Mouse (Mus musculus) natural killer cell, adult 2 months (primary cell): ENCODE data around the gene Pkn3.

Source experiments
- DNase-seq, 2 experiments: peaks; one replicate each; pipeline ENCODE4 v3.0.0; 2022; ENCODE audit warnings: low spot score in 2 of 2

Gene Pkn3

DNA sequence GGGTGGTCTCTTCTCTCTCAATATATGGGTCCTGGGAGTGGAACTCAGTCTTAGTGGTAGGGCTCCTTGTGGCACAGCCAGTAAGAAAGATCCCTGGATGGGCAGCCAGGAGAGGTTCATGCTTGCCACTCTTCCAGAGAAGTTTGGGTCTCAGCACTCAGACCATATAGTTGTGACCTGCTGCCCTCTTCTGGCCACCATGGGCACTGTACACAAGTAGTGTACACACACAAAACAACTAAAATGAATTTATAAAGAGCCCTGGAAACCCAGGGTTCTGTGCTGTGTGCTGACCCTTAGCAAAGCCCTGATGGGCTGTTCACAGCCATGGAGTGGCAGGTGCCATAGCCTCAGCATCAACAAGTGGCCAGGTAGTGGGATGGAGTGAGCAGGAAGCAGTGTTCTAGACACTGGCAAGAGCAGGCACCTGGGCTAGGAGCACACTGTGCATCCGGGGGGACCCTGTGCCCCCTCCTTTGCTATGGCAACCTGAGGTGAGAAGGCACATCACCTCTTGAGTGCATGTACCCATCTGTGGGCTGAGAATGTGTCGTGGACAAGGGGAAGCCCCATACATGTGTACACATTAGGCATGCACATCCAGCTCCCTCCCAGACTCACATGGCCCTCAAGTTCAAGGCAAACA, 18.5 kb downstream of the Pkn3 start:
- peak; percentile 30 to 60 for DNase-seq

DNA sequence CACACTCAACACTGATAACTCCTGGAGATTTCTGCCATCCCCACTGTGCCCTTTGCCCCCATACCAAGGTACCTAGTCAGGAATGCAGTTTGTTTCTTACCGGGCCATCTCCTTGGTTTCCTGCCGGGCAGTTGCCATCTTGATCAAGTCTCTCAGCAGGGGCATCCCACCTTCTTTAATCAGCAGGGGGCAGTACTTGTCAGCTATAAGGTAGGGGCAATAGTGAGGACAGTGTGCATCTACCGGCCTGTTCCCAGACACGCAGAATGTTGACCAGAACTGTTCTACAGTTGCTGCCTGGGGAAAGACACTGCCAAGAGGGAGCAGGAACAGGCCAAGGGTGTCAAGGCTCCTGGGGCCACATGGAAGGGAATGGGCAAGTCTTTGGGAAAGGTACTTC, 22.7 kb downstream of the Pkn3 start:
- DNase-seq, result no peak

DNA sequence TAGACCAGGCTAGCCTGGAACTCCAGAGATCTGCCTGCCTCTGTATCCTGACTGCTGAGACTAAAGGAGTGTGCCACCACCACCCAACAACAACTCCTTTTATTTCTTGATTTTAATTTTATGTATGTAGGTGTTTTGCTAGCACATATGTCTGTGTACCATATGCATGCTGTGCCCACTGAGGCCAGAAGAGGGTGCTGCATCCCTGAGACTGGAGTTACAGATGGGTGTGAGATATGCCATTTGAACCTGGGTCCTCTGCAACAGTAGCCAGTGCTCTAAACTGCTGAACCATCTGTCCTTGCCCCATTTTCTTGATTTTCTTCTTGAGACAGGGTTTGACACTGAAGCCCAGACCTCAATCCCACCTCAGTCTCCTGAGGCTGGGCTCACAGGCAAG, 28.9 kb downstream of the Pkn3 start:
- peak; percentile 47 to 61 for DNase-seq

DNA sequence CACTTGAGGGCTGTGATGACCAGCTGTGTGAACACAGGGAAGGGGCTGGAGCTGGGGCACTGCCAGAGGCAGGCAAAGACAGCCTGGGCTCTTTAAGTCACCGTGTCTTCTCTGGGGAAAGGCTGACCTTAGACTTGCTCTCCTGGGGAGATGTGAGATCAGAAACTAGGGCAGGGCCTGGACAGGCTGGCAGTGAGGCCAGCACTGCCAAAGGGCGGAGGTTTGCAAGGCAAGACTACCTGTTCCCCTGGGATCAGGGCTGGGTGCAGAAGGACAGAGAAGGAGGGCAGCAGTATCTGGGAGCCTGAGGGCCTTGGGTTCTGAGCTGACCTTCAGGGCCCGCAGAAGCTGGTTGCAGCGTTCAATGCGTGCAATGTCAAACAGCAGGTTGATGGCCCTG, 30.2 kb downstream of the Pkn3 start:
- no peak for DNase-seq

DNA sequence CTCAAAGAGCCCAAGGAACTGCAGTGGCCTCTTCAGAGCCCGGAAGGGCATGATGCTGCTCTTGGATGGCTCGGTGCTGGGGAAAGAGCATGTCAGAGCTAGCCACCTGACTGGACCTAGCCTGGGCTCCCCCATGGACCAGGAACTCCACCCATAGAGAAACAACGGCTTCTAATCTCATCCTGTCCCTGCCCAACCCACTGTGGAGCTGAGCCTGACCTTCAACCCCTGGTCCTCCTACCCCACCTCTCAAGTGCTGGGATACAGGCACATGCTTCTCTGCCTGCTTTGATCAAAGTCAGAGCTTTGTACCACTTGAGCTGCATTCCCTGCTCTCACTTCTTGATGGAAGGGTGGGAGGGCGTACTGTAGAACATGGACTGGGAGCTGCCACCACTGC, 30.8 kb downstream of the Pkn3 start:
- no peak for DNase-seq

DNA sequence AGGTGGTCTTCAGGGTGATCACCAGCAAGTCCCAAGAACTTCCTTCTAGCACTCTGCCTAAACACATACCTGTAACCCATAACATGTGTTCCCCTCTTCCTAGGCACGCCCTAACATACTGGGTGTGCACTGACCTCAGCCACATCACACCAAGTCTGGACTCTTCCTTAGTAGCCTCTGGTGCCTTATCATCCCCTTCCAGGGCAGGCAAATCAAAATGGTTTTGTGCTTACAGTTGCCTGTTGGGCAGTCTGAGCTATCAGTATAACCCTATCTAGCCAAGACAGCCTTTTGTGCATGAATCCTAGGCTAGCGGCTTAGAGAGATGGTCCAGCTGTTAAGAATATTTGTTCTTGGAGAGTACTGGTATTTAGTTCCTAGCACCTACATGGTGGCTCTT, 34.0 kb downstream of the Pkn3 start:
- DNase-seq, result no peak

DNA sequence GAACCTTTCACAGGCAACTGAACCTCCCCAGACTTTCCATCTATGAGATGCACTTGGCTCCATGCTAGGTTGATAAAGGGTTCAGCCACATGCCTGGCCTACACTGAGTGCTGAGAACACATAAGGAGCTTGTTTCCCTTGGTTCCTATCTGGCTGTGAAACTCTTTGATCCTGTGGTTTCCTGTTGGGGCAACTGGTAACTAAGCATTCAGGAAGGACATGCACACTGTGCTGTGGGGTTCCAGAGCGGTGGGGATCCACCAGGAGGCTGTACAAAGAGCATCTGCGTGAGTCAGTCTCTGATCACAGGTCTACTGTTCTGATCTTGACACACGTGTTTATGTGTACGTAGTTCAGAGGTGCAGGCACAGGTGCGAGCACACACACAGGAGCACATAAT, 35.1 kb downstream of the Pkn3 start:
- no peak for DNase-seq

DNA sequence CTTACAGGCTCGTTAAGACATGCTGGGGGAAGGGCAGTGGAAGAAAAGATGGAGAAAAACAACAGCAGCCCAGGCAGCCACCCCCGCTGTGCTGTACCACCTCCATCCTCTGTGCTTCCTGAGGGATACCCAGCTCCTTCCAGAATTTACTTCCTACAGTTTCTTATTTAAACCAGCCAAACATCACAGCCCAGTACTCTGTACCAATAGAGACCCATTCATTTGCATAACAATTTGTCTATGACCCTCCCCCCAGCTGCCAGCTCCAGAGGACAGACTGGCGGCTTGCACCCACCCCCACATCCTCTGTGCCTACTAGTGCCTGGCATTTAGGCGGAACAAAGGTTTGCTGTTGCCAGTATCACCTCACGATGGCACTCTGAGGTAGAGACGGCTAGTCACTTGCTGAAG, 42.2 kb downstream of the Pkn3 start:
- peak in 1 of 2 experiments; percentile 65 for DNase-seq

DNA sequence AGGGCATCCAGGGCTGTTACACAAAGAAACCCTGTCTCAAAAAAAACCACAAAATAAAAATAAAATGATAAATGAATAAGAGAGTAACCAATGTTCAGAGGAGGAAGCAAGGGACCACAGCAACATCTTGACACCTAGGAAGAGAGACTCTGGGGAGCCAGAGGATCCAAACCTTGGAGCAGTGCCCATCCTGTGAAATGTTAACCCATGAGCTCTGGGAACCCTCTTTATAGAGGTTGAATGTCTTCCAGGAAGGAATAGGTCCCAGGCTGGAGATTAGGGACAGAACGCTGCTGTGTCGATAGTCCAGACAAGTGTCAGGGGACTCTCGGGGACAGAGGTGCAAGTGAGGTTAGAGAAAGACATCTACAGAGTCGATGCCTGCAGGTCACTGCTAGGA, 42.8 kb downstream of the Pkn3 start:
- no peak for DNase-seq

DNA sequence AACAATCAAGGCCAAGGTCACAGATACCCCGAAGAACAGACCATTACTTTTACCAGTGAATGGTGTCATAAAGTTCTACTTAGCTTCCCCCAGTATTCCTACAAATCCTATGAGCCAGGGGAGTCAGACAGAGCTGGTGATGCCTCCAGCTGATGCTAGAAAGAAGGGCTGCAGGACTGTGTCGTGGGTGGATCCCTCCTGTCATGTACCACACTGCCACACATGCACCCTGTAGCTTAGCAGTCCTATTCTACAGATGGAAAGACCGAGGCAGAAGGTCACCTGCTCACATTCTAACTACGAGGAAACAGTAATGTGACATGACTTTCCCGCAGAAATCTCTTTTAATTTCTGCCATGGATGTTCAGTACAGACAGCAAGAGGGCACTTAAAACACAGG, 45.3 kb downstream of the Pkn3 start:
- DNase-seq, result no peak

DNA sequence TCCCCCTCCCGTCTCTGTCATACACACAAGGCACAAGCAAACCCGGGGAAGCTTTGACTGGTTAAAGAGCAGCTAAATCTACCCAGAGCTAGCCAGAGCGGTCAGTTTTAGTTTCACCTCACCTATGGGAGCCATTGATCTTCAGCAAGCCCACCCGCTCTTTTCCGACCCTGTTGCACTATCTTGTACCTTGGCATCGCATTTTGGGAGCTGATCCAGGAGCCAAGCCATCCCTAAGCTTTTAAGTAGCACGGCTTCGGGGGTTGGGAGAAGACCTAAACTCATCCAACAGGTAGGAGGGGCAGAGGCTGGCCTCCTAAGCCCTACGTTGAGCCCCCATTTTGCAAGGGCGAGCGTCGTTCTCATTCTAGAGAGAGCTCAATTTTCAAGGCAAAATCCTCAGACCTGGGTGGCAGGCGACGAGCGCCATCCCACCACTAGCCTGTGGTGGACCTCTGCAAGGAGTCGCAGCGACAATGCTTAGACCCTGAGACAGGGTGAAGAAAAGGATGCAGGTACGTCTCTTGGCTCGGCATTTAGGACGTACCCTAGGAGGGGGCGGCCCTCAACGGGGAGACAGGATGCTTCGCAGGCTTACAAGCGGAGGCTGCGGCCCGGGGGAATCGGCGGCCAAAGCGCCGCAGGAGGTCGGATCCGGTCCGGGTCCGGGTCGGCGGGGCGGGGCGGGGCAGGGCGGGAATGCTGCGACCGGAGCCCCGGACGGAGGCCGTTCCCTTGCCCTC, 46.4 kb downstream of the Pkn3 start:
- no peak for DNase-seq

DNA sequence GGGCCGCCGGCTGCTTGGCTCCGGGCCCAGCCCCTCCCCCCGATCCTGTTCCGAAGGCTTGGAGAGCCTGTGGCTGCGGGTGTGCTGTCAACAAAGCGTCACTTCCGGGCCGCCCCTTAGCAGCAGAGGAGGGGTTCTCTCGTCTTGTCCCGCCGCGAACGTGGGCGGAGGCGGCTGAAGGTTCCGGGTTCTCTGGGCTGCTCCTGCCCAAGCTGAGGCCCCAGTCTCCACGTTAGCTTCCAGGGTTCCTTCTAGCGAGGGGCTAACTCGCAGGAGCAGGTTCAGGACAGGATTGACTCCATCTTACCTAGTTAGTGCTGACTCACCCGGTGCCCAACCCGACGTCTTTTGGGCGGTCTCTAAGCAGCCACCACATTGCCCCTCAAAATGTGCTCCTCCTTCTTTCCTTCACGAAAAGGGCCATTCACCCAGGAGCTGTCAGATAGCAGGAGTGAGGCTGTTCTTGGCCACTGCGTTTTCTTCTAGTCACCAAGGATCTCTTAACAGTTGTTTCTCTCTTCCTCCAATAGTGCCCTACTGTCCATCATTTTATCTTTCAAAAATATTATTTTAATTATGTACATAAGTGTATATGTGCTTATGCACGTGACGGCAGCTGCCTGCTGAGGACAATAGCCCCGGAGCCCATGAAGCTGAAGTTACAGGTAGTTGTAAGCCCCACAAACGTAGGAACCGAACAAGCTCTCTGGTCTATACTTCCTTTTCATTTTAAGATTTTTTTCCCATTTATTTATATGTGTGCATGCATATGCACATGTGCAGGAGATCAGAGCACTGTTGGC, 47.2 kb downstream of the Pkn3 start, which contains the start of gene Zer1:
Zer1 (minus strand) TSS at position 114 of the 803 bp plus-strand sequence.
- DNase-seq, result peak; percentile 89 to 91

DNA sequence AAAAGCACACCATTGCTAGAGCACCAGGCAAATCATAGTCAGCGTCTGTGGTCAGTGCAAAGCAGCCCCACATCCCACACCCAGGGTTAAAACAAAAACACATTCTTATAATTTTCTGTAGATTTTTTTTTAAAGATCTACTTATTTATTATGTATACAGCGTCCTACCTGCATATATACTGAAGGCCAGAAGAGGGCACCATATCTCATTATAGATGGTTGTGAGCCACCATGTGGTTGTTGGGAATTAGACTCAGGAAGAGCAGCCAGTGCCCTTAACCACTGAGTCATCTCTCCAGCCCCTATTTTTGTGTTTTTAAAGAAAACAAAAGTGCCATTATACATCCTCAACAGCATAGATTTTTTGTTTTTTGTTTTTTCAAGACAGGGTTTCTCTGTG, 51.3 kb downstream of the Pkn3 start:
- DNase-seq, result peak; percentile 27 to 37

DNA sequence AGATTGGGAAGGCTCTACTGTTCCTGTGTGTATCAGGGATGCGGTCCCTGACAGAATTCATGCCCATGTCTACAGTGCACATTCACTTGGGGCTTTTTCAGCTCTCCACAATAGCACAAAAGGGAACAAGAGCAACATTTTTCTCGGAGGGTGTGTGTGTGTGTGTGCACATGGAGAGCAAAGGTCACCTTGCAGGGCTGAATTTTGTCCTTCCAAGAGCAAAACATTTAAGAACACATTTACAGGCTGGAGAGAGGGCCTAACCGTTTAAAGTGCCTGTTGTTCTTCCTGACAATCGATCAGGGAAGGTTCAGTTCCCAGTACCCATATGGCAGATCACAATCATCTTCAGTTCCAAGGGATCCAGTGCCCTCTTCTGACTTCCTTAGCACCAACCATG, 52.7 kb downstream of the Pkn3 start:
- no peak for DNase-seq

DNA sequence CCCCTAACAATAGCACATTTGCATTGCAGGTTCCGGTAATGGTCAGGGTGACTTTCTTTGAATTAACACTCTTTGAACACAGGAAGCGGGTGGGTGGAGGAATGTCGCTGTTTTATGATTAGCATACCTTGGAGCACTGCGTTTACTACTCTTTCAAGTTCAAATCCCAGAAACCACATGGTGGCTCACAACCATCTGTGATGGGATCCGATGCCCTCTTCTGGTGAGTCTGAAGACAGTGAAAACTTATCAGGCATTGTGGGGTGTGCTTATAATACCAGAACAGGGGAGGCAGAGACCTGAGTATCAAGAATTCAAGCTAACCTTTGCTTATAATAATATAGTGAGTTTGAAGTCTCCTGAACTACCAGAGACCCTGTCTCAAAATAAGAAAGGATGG, 53.8 kb downstream of the Pkn3 start:
- peak in 1 of 2 experiments; percentile 27 for DNase-seq

DNA sequence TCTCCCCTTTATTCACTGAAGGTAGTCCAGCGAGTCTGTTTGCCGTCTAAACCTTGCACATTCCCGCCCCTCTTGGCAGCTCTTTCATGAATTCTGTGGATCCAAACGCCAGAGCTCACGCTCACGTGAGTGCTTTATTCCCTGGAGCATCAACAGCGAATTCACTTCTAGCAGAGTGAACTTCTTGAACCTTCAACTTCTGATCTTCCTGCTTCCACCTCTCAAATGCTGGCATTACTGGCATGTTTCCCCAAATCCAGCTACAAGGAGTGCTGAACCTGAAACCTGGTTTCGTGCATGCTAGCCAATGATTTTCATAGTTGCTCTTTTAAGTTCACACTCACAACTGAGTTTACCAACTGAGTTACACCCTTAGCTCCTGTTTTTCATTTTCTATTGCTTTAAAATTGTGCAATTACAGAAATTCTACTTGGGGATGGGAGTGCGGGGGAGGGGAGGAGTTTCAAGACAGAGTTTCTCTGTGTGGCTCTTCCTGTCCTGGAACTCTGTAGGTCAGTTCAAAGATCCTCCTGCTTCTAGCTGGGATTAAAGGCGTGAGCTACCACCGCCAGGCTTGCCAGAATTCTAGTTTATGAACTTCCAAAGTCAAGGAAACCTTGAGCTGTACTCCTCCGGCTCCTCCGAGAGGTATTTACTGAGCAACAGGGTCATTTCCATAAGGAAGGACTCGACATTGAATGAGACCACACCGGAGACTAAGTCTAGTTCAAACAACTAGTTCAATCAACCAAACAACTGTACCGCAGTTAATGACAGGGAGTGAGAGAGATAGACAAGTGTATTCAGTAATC, 55.5 kb downstream of the Pkn3 start:
- DNase-seq, result no peak

DNA sequence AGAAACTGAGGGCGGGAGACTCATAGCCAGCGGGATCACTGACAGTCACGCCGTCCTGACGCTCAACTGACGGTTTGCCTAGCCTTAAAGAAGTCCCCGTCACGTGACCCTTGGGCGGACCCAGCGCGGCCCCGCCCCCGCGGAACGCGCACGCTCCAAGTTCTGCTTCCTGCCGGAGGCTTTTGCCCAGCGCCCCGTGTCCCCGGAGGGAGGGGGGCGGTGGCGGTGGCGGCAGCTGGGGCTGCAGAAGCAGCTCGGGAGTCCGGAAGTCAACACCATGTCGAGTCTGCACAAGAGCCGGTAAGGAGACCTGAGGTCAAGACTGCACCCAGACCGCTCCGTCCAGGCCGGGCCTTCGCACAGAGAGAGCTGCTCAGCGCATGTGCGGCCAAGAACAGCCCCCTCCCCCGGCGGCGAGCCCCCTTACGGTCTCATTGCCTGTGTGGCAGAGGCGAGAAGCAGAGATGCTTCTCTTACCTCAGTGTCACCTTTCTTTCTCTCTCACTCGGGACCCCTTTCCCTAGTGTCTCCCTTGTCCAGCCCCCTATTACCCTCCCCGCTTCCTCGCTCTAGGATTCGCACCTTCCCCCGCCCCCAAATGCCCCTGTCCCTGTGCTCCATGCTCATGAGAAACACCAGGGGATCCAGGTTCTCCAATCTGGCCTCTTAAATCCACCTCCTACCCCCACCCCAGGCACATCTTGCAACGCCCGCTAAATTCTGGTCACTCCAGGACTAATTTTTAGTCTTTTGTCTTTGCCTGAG, 56.3 kb downstream of the Pkn3 start, which contains the start of gene Tbc1d13:
Tbc1d13 (plus strand) TSS at position 134 of the 765 bp plus-strand sequence.
- peak; percentile 99 for DNase-seq

DNA sequence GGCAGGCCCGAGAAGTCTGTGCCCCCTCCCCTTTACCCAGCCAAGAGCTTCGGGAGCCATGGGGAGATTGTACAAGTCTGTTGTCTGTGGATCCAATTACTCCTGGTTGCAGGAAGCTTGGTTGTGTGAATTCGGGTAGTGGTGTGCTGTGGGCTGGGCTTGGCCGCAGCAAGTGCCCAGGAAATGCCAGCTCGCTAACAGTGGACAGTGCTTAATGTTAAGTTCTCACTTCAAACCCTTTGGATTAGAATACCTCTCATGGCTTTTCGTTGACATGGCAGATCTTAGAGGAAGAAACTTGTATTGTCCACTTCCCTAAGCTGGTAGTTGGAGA, 56.9 kb downstream of the Pkn3 start:
- DNase-seq, result no peak

DNA sequence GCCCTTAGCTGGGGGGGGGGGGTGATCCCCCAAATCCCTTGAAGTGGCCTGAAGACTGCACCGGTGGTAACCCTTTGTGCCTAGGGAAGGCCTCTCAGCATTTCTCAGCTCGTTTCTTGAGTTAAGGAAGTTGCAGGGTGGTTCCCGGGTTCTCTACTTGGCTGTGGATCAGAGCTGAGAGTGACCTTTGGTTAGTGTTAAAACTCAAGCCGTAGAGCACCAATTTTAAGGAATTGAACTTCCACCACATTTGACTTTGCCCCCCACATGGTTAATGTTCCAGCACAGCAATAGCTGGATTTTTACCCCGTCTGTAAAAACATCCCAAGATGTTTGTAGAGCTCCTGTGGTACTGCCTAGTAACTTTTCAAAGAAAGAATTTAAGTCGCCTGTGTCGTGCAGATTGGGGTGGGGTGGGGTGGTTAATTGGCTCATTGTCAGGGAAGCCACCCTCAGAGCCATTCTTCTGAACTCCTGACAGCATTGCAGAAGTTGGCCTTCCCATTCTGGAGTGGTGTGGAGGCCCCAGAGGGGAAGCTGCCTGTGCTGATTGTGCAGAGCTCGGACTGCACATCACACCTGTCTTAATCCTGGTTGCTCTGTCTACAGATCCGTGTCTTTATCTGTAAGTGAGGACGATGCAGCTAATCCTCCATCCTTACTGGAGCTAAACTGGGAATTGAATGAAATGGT, 57.6 kb downstream of the Pkn3 start:
- no peak for DNase-seq

DNA sequence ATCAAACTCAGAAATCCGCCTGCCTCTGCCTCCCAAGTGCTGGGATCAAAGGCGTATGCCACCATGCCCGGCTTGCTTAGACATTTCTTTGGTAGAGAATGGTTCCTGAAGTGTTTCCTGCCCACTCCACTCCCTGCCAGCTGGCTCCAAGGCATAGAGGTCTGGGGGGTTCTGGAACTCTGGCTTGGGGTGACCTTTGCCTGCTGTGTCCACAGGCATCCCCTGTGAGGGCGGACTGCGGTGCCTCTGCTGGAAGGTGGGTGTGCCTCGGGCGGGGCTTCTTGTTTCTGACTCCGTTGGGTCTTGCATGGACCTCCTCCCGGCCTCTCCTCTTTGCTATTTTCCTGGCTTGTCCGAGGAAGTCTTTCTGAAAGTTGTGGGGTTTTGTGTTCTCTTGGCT, 59.0 kb downstream of the Pkn3 start:
- DNase-seq, result no peak
